Mouse (Mus musculus): ENCODE measurements around the gene Phldb3.

Phldb3 gene

GRCm38 (mm10) chr7:24630116-24630880, 19.7 kb downstream of the Phldb3 start:
- DNase-seq (ENCODE audit: extremely low spot score) = no peak

GRCm38 (mm10) chr7:24636264-24636663, 25.7 kb downstream of the Phldb3 start, which contains the start of gene Lypd3:
TSS of gene Lypd3 (plus strand) at chr7:24636550.
- DNase-seq (ENCODE audit: extremely low spot score) = no peak

DNA sequence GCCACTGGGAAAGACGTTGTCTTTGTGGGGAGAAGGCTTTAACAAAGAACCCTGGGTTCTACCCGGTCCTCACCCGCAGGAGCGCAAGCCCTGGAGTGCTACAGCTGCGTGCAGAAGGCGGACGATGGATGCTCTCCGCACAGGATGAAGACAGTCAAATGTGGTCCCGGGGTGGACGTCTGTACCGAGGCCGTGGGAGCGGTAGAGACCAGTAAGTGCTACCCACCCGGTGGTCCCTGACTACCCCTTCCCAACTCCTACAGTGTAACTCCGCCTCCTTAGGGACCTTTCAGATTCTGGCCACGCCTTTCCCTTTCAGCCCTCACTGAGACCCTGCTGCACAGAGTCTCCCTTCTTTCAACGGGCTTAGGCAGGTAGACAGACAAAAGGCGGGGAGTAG, 26.5 kb downstream of the Phldb3 start:
- no peak for DNase-seq (ENCODE audit: extremely low spot score)

DNA sequence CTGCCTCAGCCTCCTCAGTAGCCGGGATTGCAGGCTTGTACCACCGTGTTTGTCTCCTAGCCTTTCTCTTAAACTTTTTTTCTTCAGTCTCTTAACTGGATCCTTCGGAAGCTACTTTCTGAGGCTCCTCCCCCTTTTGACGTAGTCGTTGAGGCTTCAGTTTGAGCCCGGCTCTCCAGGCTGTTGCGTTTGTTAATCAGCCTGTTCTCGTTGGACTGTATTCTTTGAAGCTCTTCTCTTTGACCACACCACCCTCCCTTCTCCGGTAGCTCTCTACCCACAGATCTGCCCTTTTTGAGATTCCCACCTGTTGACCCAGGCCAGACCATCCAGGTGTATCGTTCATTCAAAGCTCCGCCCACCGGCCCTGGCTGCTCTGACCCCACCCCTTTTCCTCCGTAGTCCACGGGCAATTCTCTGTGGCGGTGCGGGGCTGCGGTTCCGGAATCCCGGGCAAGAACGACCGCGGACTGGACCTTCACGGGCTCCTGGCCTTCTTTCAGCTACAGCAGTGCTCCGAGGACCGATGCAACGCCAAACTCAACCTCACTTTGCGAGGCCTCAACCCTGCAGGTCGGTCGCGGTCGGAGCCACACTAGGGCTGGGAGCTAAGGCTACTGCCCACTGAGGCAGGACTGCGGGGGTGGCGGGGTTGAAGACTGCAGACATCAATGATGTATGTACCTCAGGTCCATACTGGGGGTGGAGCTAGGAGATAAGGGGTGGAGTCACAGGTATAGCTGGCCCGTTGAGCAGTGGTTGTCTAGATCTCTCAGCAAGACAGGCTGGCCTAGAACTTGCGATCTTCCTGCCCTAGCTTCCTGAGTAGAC, 27.7 kb downstream of the Phldb3 start:
- peak; percentile 36 for DNase-seq (ENCODE audit: extremely low spot score)

- DNase-seq (ENCODE audit: extremely low spot score) = no peak
These were observed 29.9 kb downstream of the Phldb3 start for GRCm38 (mm10) chr7:24640450-24640849.

DNA sequence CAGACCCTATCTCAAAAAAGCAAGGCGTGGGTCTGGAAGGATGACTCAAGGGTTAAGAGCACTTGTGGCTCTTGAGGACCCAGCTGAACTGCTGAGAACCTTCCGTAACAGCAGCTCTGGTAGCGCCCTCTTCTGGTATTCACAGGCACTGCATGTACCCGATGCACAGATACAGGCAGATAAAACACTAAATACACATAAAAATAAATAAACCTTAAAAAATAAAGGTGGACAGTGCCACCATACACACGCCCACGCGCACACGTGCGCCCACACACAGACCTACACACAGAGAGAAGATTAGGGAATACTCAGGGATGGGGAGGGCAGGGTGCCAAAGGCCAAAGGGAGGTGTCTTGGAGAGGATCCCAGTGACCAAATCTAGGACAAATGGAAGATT, 31.9 kb downstream of the Phldb3 start:
- DNase-seq (ENCODE audit: extremely low spot score) = peak; percentile 54

DNA sequence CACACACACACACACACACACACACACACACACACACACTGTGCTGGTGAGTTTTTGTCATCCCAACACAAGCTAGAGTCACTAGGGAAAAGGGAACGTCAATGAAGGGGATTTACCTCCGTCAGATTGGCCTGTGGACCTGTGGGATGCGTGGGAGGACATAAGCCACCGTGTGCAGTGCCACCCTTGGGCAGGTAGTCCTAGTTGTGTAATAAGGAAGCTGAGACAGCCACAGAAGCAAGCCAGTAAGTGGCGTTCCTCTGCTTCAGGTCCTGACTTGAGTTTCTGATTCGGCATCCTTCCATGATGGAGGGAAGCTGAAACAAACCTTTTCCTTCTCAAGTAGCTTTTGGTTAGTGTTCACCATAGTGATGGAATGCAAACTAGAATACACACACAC, 33.9 kb downstream of the Phldb3 start:
- DNase-seq (ENCODE audit: extremely low spot score) = no peak

GRCm38 (mm10) chr7:24644996-24645395, 34.4 kb downstream of the Phldb3 start:
- DNase-seq (ENCODE audit: extremely low spot score) = no peak

- no peak for DNase-seq (ENCODE audit: extremely low spot score)
These were observed 35.9 kb downstream of the Phldb3 start for GRCm38 (mm10) chr7:24646486-24646885.

DNA sequence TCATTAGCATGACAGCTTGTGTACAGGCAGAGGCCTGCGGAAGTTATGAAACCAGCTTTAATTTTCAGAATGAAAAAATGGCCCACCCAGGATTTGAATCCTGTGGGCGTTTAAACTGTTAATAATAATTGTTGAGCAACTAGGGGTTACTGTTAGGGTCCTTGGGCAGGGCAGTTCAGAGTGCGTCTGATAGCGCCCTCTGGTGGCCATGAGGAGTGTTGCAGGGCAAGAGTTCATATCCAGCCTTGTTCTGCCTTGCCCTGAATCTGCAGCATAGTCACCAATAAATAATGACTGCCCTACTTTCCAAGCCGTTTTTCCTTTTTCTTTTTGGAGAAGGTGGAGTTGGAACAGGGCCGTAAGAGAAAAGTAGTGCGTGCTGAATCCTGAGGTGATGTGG, 43.1 kb downstream of the Phldb3 start:
- peak; percentile 59 for DNase-seq (ENCODE audit: extremely low spot score)

GRCm38 (mm10) chr7:24659737-24660357, 49.3 kb downstream of the Phldb3 start:
- DNase-seq (ENCODE audit: extremely low spot score) = no peak

DNA sequence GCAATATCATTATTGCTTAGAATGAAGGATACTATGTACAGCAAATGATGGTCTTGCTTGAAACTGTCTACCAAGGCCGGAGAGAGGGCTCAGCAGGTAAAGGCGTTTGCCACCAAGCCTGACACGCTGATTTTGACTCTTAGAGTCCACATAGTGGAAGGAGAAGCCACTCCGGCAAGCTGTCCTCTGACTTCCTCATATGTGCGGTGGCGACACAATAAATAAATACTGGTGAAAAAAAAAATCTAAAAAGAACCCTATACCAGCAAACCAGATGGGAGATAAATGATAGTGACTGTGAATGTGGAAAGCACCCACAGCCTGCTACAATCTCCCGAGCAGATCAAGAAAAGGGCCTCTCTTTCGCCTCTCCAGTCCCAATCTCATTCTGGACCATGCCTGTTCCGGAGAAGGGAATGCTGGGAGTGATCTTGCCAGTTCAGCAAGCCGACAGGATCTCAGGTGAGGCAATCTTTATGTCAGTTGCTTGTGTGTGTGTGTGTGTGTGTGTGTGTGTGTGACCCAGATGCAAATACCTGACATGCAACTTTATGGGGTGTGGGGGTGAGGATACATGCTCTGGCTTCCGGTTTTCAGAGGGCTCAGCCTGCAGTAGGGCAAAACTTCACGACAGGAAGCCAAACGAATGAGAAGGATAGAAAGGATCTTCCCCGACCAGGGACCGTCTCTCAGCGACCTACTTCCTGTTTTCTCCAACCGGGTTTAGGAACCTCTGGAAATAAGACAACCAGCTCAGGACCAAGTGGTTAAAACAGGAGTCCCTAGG, 50.7 kb downstream of the Phldb3 start:
- DNase-seq (ENCODE audit: extremely low spot score) = no peak

DNA sequence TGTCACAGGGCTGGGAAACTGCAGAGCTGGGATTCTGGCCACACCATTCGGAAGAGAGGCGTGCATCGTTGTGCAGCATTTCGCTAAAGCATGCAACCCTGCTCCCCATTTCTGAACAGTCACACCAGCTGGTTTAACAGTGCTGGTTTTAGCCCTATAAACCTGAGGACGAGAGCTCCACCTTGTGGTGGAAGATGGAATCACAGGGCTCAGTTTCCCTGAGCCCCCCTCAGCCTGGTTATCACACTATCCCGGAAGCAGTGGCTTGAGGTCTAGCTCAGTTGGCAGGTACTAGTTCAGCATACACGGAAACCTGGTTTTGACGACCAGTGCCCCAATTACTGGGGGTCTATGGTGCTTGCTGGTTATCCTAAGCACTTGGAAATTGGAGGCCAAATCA, 52.0 kb downstream of the Phldb3 start:
- peak; percentile 73 for DNase-seq (ENCODE audit: extremely low spot score)

- DNase-seq (ENCODE audit: extremely low spot score) = no peak
These were observed 53.7 kb downstream of the Phldb3 start for GRCm38 (mm10) chr7:24664301-24664700.

- DNase-seq (ENCODE audit: extremely low spot score) = no peak
These were observed 54.4 kb downstream of the Phldb3 start for GRCm38 (mm10) chr7:24664959-24665358.

- no peak for DNase-seq (ENCODE audit: extremely low spot score)
These were observed 61.4 kb downstream of the Phldb3 start for GRCm38 (mm10) chr7:24671944-24672439.

- no peak for DNase-seq (ENCODE audit: extremely low spot score)
These were observed 66.0 kb downstream of the Phldb3 start, which contains the start of gene Tex101 for GRCm38 (mm10) chr7:24676575-24676974. TSS of gene Tex101 (minus strand) at chr7:24676675.

Measured in embryo, embryonic 9.5 days (tissue).